Mouse (Mus musculus) embryonic fibroblast, embryonic 13.5 days (primary cell): Measurements from ENCODE around the gene Pgpep1l.

Experiments used
- CTCF ChIP-seq: IDR thresholded peaks from 2 replicates; pipeline ENCODE4 v1.5.1; 2011; ENCODE audit warnings: mild to moderate bottlenecking, control low read depth, low read length, moderate library complexity, borderline replicate concordance; ENCODE audit not compliant: insufficient read depth
- POLR2A ChIP-seq: IDR thresholded peaks from 2 replicates; pipeline ENCODE4 v1.6.1; 2011; ENCODE audit warnings: low read depth, mild to moderate bottlenecking, control low read depth, low read length, moderate library complexity

GRCm38 (mm10) chr7:68250411-68250810 lies 13.6 kb downstream of the Pgpep1l start:
- TF ChIP-seq CTCF = no peak
- TF ChIP-seq POLR2A = no peak
